ENCODE assay signal across 10 mouse cellular contexts in genomic region chr9:105774878-105775277, GRCm38 (mm10). TPM values are rescaled to one million over a fixed set of nuclear protein-coding genes. Genes with fewer than 3 reads are reported as not detected.
DNase-seq lines count a peak whose midpoint lies in the region; ATAC-seq and TF ChIP-seq lines count a peak whose summit lies in the region.
"Had no signal": no experiment of that assay in that cellular context is flagged by ENCODE, and none has a peak within 500 bp of the region (broad histone marks: within the 10 kb centered on the region; RNA-seq: fewer than 3 reads in every experiment).

No protein-coding gene starts in this region.

- H3K4me1 ChIP-seq in heart, adult 2 months (ENCODE audit: control insufficient read depth, insufficient read depth, low read length), result peaks cover 5% of the 10 kb centered on the region
- peaks cover 10% of the 10 kb centered on the region for H3K4me1 ChIP-seq in heart, embryonic 10.5 days
- no peaks in the 10 kb centered on the region for H3K4me1 ChIP-seq in forebrain, embryonic 16.5 days (replicated peaks; ENCODE audit: control insufficient read depth, insufficient read depth, low read length)

- H3K9me3 ChIP-seq in heart, embryonic 10.5 days, result no peaks in the 10 kb centered on the region
- no peaks in the 10 kb centered on the region for H3K9me3 ChIP-seq in forebrain, embryonic 16.5 days (ENCODE audit: control insufficient read depth, low read length)
- H3K9me3 ChIP-seq: hindbrain, embryonic 13.5 days had no signal

- H3K27me3 ChIP-seq in heart, adult 2 months (ENCODE audit: control insufficient read depth, insufficient read depth, low read length), result no peaks in the 10 kb centered on the region
- H3K27me3 ChIP-seq in heart, embryonic 10.5 days (ENCODE audit: insufficient read depth, poor library complexity, severe bottlenecking), result no peaks in the 10 kb centered on the region
- no peaks in the 10 kb centered on the region for H3K27me3 ChIP-seq in forebrain, embryonic 16.5 days (replicated peaks; ENCODE audit: control insufficient read depth, insufficient read depth, low read length)
- H3K27me3 ChIP-seq: hindbrain, embryonic 13.5 days had no signal

- H3K79me2 ChIP-seq in heart, adult 2 months (replicated peaks; ENCODE audit: control insufficient read depth, insufficient read depth, low read length), result no peaks in the 10 kb centered on the region

- no peak overlapping the region for H3K4me3 ChIP-seq in heart, adult 2 months
- no peak overlapping the region for H3K4me3 ChIP-seq in heart, embryonic 10.5 days
- H3K4me3 ChIP-seq in forebrain, embryonic 16.5 days (replicated peaks; ENCODE audit: low read length), result no peak overlapping the region
- H3K4me3 ChIP-seq: hindbrain, embryonic 13.5 days had no signal

- peak; percentile 51 to 69 for DNase-seq in heart, adult 2 months
- no peak for DNase-seq in heart, embryonic 10.5 days (ENCODE audit: low spot score)
- DNase-seq in urinary bladder, postnatal 14 days (ENCODE audit: low spot score), result peak; percentile 55
- no peak for DNase-seq in urinary bladder, postnatal 10 days (ENCODE audit: low spot score)
- DNase-seq in heart, postnatal 36 days, result peak; percentile 53 to 65
- no peak for DNase-seq in frontal cortex, postnatal 36 days (ENCODE audit: low spot score in 2 of 2)
- DNase-seq: cerebellum, adult 9-10 months had no signal

- no peak overlapping the region for H3K9ac ChIP-seq in heart, adult 2 months (ENCODE audit: low read depth, low read length)
- H3K9ac ChIP-seq in forebrain, embryonic 16.5 days (replicated peaks; ENCODE audit: low read depth, low read length), result no peak overlapping the region
- H3K9ac ChIP-seq: hindbrain, embryonic 13.5 days had no signal

- TF ChIP-seq EP300 in heart, adult 2 months (IDR thresholded peaks at IDR 0.05; ENCODE audit: insufficient read depth, low read depth, low read length), result no peak

- H3K36me3 ChIP-seq in heart, adult 2 months (ENCODE audit: control insufficient read depth, insufficient read depth, low read length), result no peaks in the 10 kb centered on the region
- H3K36me3 ChIP-seq in heart, embryonic 10.5 days, result no peaks in the 10 kb centered on the region
- H3K36me3 ChIP-seq in forebrain, embryonic 16.5 days (ENCODE audit: control insufficient read depth, insufficient read depth), result no peaks in the 10 kb centered on the region
- H3K36me3 ChIP-seq: hindbrain, embryonic 13.5 days had no signal

- no peak overlapping the region for H3K27ac ChIP-seq in heart, adult 2 months
- H3K27ac ChIP-seq in heart, embryonic 10.5 days, result no peak overlapping the region
- H3K27ac ChIP-seq in forebrain, embryonic 16.5 days (ENCODE audit: low read length), result no peak overlapping the region

- ATAC-seq in forebrain, embryonic 16.5 days, result no peak

- TF ChIP-seq CTCF in heart, adult 2 months (IDR thresholded peaks at IDR 0.05), result no peak

- intact Hi-C loops in heart, adult 2 months (cut with DNase I), result loop anchor here (5.0 kb wide), 1 partner anchor 72 kb away; no protein-coding TSS in a partner anchor
- intact Hi-C loops in heart, postnatal 36 days (cut with DNase I), result no loop called here

- WGBS in heart, adult 2 months, result 25% methylated on average over 7 of the region's 7 CpGs
- 80% methylated on average over 7 of the region's 7 CpGs for WGBS in heart, embryonic 10.5 days
- WGBS in forebrain, embryonic 16.5 days, result 67% methylated on average over 7 of the region's 7 CpGs

- no peak for TF ChIP-seq POLR2A in heart, adult 2 months (IDR thresholded peaks at IDR 0.05; ENCODE audit: insufficient read depth, low read depth, low read length)

- no peak overlapping the region for H3K4me2 ChIP-seq in forebrain, embryonic 16.5 days (ENCODE audit: low read length)
- H3K4me2 ChIP-seq: hindbrain, embryonic 13.5 days had no signal

RNA-seq across cellular contexts. Expression of gene Col6a6, which starts 53.1 kb away (rescaled TPM):
- total RNA-seq in heart, adult 2 months (2021), result 1 to 10 TPM; 2.5 to 3.5 TPM
- polyA plus RNA-seq in heart, adult 2 months (2012; rRNA removed), result 1.5 and 2.3 TPM in 2 replicates
- 0.13 and 0.17 TPM in 2 replicates for polyA plus RNA-seq in heart, embryonic 10.5 days (2016; fragmentation: Nextera tagmentation; extraction: Ambion mirVana)
- total RNA-seq in heart, postnatal 36 days (2021), result 1 to 10 TPM; 4.0 to 4.4 TPM
- polyA plus RNA-seq in forebrain, embryonic 16.5 days (2015; fragmentation: Nextera tagmentation; extraction: Ambion mirVana), result 0.04 TPM in 2 replicates
- total RNA-seq: CH12.LX had no signal

Comparison
In these comparisons a context has a peak if more than half of its experiments do, and no peak if none do; other contexts are left out.
1. DNase-seq: peak in heart, adult 2 months (2 of 2), urinary bladder, postnatal 14 days (single experiment) and heart, postnatal 36 days (2 of 2); none in heart, embryonic 10.5 days (single experiment), urinary bladder, postnatal 10 days (single experiment) and frontal cortex, postnatal 36 days (0 of 2).